Mouse (Mus musculus) limb, embryonic 13.5 days (tissue): ENCODE data around the gene Kcnk3. TPM values are rescaled to one million over a fixed set of nuclear protein-coding genes. Genes with fewer than 3 reads are reported as not detected.

Experiments
- ATAC-seq: fragments of 200-750 bp; cut with Nextera tagmentation; 2 replicates; pipeline ENCODE4 v1.8.0; 2017; ENCODE audit warnings: low read depth, moderate number of reproducible peaks, moderate TSS enrichment; ENCODE audit not compliant: low FRiP score
- H3K27ac ChIP-seq: fragments of 300-500 bp; sonication (generic); 2 replicates; pipeline ENCODE4 v1.5.1; 2015; ENCODE audit warnings: inconsistent platforms, mild to moderate bottlenecking, moderate library complexity
- H3K27me3 ChIP-seq: fragments of 300-500 bp; sonication (generic); 2 replicates; pipeline ENCODE4 v1.6.1; 2015; ENCODE audit warnings: mild to moderate bottlenecking, inconsistent platforms
- H3K36me3 ChIP-seq: fragments of 300-500 bp; sonication (generic); 2 replicates; pipeline ENCODE4 v1.6.1; 2015; ENCODE audit warnings: inconsistent platforms, mild to moderate bottlenecking, moderate library complexity
- H3K4me1 ChIP-seq: fragments of 300-500 bp; sonication (generic); 2 replicates; pipeline ENCODE4 v1.6.1; 2015; ENCODE audit warnings: inconsistent platforms
- H3K4me2 ChIP-seq: fragments of 300-500 bp; sonication (generic); replicated peaks from 2 replicates; pipeline ENCODE4 v1.6.1; 2015; ENCODE audit warnings: inconsistent platforms, mild to moderate bottlenecking, moderate library complexity
- H3K4me3 ChIP-seq: fragments of 300-500 bp; sonication (generic); 2 replicates; pipeline ENCODE4 v1.5.1; 2015; ENCODE audit warnings: moderate library complexity, mild to moderate bottlenecking, inconsistent platforms
- H3K9ac ChIP-seq: fragments of 300-500 bp; sonication (generic); 2 replicates; pipeline ENCODE4 v1.6.1; 2015; ENCODE audit warnings: mild to moderate bottlenecking, inconsistent platforms
- H3K9me3 ChIP-seq: fragments of 300-500 bp; sonication (generic); 2 replicates; pipeline ENCODE4 v1.6.1; 2016; ENCODE audit warnings: inconsistent platforms
- WGBS: fragments of 180-500 bp; shearing (Covaris S2); methylation state at CpG from one replicate; pipeline ENCODE4 v1.1.7; 2015; 5-methylcytosine and 5-hydroxymethylcytosine counted together
- polyA plus RNA-seq: library from polyadenylated mRNA; unstranded; fragments of >200 nt; fragmentation: Nextera tagmentation; extraction: Ambion mirVana; gene quantifications from 2 replicates; pipeline ENCODE4 v1.2.1, GENCODE M21; 2015

Kcnk3 gene
- polyA plus RNA-seq, 1 experiment from 2014 or later: 0.66 TPM

DNA sequence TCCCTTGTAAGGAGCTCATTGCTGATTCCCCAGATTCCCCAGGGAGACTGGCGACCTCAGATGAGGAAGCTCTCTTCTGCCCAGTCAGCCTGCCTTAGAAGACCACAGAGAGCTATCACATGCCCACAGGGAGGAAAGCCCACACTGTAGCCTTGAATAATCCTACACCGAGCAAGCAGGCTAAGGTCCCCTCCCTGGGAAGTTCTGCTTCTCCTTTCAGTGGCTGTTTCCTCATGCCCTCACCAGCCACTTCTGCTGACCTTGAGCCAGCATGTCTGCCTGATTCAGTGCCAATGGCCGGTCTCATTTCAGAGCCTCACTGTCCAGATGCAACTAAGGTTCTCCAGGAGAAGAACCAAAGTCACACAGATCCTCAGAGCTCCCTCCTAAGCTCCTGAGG lies 62.8 kb downstream of the Kcnk3 start:
- WGBS: 88% methylated on average over 3 of the region's 3 CpGs

GRCm38 (mm10) chr5:30651554-30651953 lies 63.6 kb downstream of the Kcnk3 start:
- no peak for ATAC-seq
- Histone ChIP-seq H3K4me1 (peaks cover 18% of the 10 kb centered on the region), H3K27ac (no peak overlapping the region), H3K36me3 (peaks cover 37% of the 10 kb centered on the region), H3K4me3 (no peak overlapping the region), H3K9me3 (no peaks in the 10 kb centered on the region), H3K9ac (no peak overlapping the region), H3K4me2 (no peak overlapping the region), H3K27me3 (no peaks in the 10 kb centered on the region)
- 91% methylated on average over 3 of the region's 3 CpGs for WGBS

More for the DNA sequence above, 62.8 kb downstream of the Kcnk3 start:
- H3K36me3 ChIP-seq: peaks cover 29% of the 10 kb centered on the region
- H3K4me1 ChIP-seq: peaks cover 18% of the 10 kb centered on the region
- H3K9me3 ChIP-seq: no peaks in the 10 kb centered on the region
- no peaks in the 10 kb centered on the region for H3K27me3 ChIP-seq
- ATAC-seq: no peak
- no peak overlapping the region for H3K4me3 ChIP-seq
- H3K27ac ChIP-seq: no peak overlapping the region
- no peak overlapping the region for H3K4me2 ChIP-seq
- H3K9ac ChIP-seq: no peak overlapping the region

DNA sequence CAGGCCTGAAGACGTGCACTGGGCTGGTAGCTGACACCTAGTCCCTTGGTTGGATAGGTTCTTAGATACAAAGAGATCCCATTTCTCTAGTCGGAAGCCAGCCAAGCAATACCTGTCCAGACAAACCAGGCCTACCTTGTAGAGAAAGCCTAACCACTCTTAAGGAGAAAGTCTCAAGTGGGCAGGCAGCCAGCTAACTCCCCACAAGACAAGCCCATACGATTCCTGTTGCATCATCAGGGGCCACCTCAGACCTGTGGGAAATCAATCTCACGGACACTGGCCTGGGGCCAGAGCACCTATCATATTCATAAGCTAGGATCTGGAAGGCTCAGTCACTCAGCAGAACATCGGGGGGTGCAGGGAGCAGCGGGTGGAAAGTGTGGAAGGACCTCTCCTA lies 65.3 kb downstream of the Kcnk3 start:
- H3K27ac ChIP-seq: no peak overlapping the region
- H3K36me3 ChIP-seq: peaks cover 54% of the 10 kb centered on the region
- H3K4me1 ChIP-seq: peaks cover 12% of the 10 kb centered on the region
- no peak for ATAC-seq
- no peak overlapping the region for H3K4me2 ChIP-seq
- H3K4me3 ChIP-seq: no peak overlapping the region
- 83% methylated on average over 6 of the region's 6 CpGs for WGBS
- no peaks in the 10 kb centered on the region for H3K27me3 ChIP-seq
- H3K9ac ChIP-seq: no peak overlapping the region
- no peaks in the 10 kb centered on the region for H3K9me3 ChIP-seq

- Histone ChIP-seq H3K27ac (no peak overlapping the region), H3K27me3 (no peaks in the 10 kb centered on the region), H3K4me2 (no peak overlapping the region), H3K9me3 (no peaks in the 10 kb centered on the region), H3K4me1 (no peaks in the 10 kb centered on the region), H3K9ac (no peak overlapping the region), H3K36me3 (peaks cover 57% of the 10 kb centered on the region), H3K4me3 (no peak overlapping the region)
- no peak for ATAC-seq
- WGBS: 83% methylated on average over 8 of the region's 8 CpGs
Measured at GRCm38 (mm10) chr5:30655042-30655441, 67.1 kb downstream of the Kcnk3 start.

- H3K9me3 ChIP-seq: 0 out of 2 replicates have a peak, but pooled peaks cover 3% of the 10 kb centered on the region
- ATAC-seq: no peak
- no peak overlapping the region for H3K27ac ChIP-seq
- H3K4me1 ChIP-seq: no peaks in the 10 kb centered on the region
- H3K27me3 ChIP-seq: no peaks in the 10 kb centered on the region
- WGBS: 92% methylated on average over 6 of the region's 6 CpGs
- peaks cover 57% of the 10 kb centered on the region for H3K36me3 ChIP-seq
- H3K4me2 ChIP-seq: no peak overlapping the region
- H3K4me3 ChIP-seq: no peak overlapping the region
- H3K9ac ChIP-seq: no peak overlapping the region
Measured at GRCm38 (mm10) chr5:30655526-30656195, 67.7 kb downstream of the Kcnk3 start.

DNA sequence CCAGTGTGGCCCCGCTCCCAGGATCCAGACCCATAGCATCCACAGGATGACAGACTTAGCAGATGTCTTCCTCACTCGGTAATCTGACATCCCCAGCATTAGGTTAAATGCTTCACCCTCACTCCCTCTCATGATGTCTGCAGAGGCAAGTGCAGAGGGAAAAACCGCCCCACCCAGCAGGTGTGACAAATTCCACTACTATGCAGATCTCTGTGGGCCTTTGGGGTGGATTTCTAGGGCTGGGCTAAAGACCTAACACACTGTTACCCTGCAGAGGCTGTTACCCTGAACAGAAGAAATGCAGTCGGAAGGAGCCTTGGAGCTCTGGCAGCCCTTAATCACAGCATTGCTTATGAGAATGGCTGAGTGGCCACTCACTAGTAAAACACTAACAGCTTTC lies 71.1 kb downstream of the Kcnk3 start:
- 0 out of 2 replicates have a peak, but pooled peaks cover 7% of the 10 kb centered on the region for H3K9me3 ChIP-seq
- no peak overlapping the region for H3K9ac ChIP-seq
- H3K4me3 ChIP-seq: no peak overlapping the region
- no peak overlapping the region for H3K27ac ChIP-seq
- H3K4me1 ChIP-seq: no peaks in the 10 kb centered on the region
- H3K36me3 ChIP-seq: peaks cover 41% of the 10 kb centered on the region
- H3K4me2 ChIP-seq: no peak overlapping the region
- no peaks in the 10 kb centered on the region for H3K27me3 ChIP-seq
- no peak for ATAC-seq
- 81% methylated on average over 4 of the region's 4 CpGs for WGBS

- Histone ChIP-seq H3K4me2 (no peak overlapping the region), H3K27me3 (no peaks in the 10 kb centered on the region), H3K9me3 (0 out of 2 replicates have a peak, but pooled peaks cover 7% of the 10 kb centered on the region), H3K4me1 (no peaks in the 10 kb centered on the region), H3K4me3 (no peak overlapping the region), H3K27ac (no peak overlapping the region), H3K36me3 (peaks cover 32% of the 10 kb centered on the region), H3K9ac (no peak overlapping the region)
- 92% methylated on average over 1 of the region's 1 CpGs for WGBS
- ATAC-seq: no peak
Measured at GRCm38 (mm10) chr5:30660278-30660677, 72.3 kb downstream of the Kcnk3 start.

- H3K9ac ChIP-seq: no peak overlapping the region
- H3K9me3 ChIP-seq: 0 out of 2 replicates have a peak, but pooled peaks cover 7% of the 10 kb centered on the region
- ATAC-seq: no peak
- H3K4me2 ChIP-seq: no peak overlapping the region
- peaks cover 27% of the 10 kb centered on the region for H3K36me3 ChIP-seq
- H3K27me3 ChIP-seq: no peaks in the 10 kb centered on the region
- H3K4me3 ChIP-seq: no peak overlapping the region
- H3K4me1 ChIP-seq: no peaks in the 10 kb centered on the region
- 95% methylated on average over 5 of the region's 5 CpGs for WGBS
- no peak overlapping the region for H3K27ac ChIP-seq
Measured at GRCm38 (mm10) chr5:30660813-30661212, 72.8 kb downstream of the Kcnk3 start.

DNA sequence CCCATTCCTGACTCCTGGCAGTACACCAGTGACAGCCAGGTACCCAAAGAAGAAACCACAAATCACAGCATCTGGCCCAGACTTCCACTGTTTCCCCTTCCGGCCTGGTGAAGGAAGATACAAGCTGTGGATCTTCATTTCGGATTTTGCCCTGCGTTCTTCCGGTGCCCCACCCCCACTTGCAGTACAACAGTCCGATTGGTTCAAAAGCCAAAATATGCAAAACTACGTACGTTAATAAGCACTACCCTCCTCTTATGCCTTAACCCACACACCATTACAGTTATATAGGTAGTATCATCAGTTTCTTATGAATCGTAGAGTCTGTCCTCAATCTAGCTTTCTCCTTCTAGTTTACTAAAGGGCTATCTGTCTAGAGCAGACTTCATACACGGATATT lies 77.4 kb downstream of the Kcnk3 start:
- no peak for ATAC-seq
- Histone ChIP-seq H3K27ac (no peak overlapping the region), H3K9me3 (0 out of 2 replicates have a peak, but pooled peaks cover 7% of the 10 kb centered on the region), H3K4me2 (no peak overlapping the region), H3K4me3 (no peak overlapping the region), H3K9ac (no peak overlapping the region), H3K36me3 (peaks cover 18% of the 10 kb centered on the region), H3K27me3 (no peaks in the 10 kb centered on the region), H3K4me1 (peaks cover 28% of the 10 kb centered on the region)
- 85% methylated on average over 9 of the region's 9 CpGs for WGBS

- Histone ChIP-seq H3K4me1 (peaks cover 28% of the 10 kb centered on the region), H3K9ac (peak overlapping the region; percentile 67), H3K27ac (peak overlapping the region; percentile 85), H3K27me3 (no peaks in the 10 kb centered on the region), H3K36me3 (peaks cover 24% of the 10 kb centered on the region), H3K4me2 (peak overlapping the region; percentile 83), H3K4me3 (peak overlapping the region; percentile 87), H3K9me3 (0 out of 2 replicates have a peak, but pooled peaks cover 1% of the 10 kb centered on the region)
- ATAC-seq: no peak
- WGBS: 58% methylated on average over 6 of the region's 6 CpGs
Measured at GRCm38 (mm10) chr5:30665968-30666367, 78.0 kb downstream of the Kcnk3 start.

GRCm38 (mm10) chr5:30666391-30667195 lies 78.6 kb downstream of the Kcnk3 start, which contains the start of gene Cenpa:
Gene Cenpa, plus strand, starts transcription at chr5:30666777.
- Histone ChIP-seq H3K36me3 (peaks cover 30% of the 10 kb centered on the region), H3K4me1 (peaks cover 28% of the 10 kb centered on the region), H3K27ac (peak within 1 kb of the TSS; percentile 85), H3K9ac (peak within 1 kb of the TSS; percentile 83), H3K9me3 (no peaks in the 10 kb centered on the region), H3K4me2 (peak within 1 kb of the TSS; percentile 83), H3K27me3 (no peaks in the 10 kb centered on the region), H3K4me3 (peak within 1 kb of the TSS; percentile 87)
- peak; percentile 97 for ATAC-seq
- WGBS: under 1% methylated on average over 40 of the region's 40 CpGs

- peaks cover 36% of the 10 kb centered on the region for H3K36me3 ChIP-seq
- H3K4me3 ChIP-seq: peak overlapping the region; percentile 87
- peak overlapping the region; percentile 83 for H3K4me2 ChIP-seq
- peak overlapping the region; percentile 83 for H3K9ac ChIP-seq
- H3K27ac ChIP-seq: peak overlapping the region; percentile 69; the same call in 1 of the 2 replicates
- no peak for ATAC-seq
- peaks cover 28% of the 10 kb centered on the region for H3K4me1 ChIP-seq
- WGBS: under 1% methylated on average over 13 of the region's 13 CpGs
- H3K9me3 ChIP-seq: no peaks in the 10 kb centered on the region
- H3K27me3 ChIP-seq: no peaks in the 10 kb centered on the region
Measured at GRCm38 (mm10) chr5:30667215-30667614, 79.2 kb downstream of the Kcnk3 start.
